In the genomic region with DNA sequence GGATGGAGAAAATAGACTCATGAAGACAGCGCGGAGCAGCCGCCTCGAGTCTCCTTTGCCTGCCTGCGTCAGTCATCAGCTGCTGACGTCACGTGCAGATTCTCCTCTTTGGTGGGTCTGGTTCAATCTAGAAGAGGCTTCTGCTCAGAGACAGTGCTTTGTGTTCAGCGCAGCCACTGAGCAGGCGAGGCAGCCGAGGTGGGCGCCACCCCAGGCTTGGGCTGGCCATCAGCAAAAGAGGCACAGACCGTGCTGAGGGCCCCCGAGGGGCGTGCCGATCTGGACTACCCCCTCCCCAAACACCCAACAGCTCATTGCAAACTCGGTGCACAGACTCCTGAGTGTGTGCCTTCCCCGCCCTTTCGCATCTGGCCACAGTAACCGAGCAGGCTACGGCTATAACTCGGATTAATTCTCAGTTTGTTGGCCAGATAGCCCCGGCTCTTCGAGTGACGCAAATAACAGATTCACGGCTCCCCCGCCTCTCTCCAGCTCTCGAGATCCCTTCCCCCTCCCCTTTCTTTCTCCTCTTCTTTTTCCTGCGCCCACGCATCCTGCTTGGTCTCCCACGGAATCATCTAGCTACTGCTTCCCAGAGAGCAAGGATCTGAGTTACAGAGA, we compare ENCODE assay signal across 9 mouse cellular contexts.
DNase-seq lines count a peak whose midpoint lies in the region; ATAC-seq and TF ChIP-seq lines count a peak whose summit lies in the region.
"Had no signal": no experiment of that assay in that cellular context is flagged by ENCODE, and none has a peak within 500 bp of the region (broad histone marks: within the 10 kb centered on the region; RNA-seq: fewer than 3 reads in every experiment).

No protein-coding gene starts in this region.

- WGBS in heart, embryonic 15.5 days: 1% methylated on average over 30 of the region's 30 CpGs
- WGBS in forebrain, embryonic 14.5 days: 1% methylated on average over 30 of the region's 30 CpGs
- WGBS in thymus, adult 2 months: 12% methylated on average over 30 of the region's 30 CpGs

- TF ChIP-seq POLR2A in brain, embryonic 14.5 days (IDR thresholded peaks at IDR 0.05; ENCODE audit: borderline replicate concordance, extremely low read depth, insufficient read depth, insufficient read length, poor library complexity, severe bottlenecking): peak; percentile 25; the same call in 1 of the 2 replicates
- TF ChIP-seq POLR2A in thymus, adult 2 months (IDR thresholded peaks at IDR 0.05; ENCODE audit: control insufficient read depth, extremely low read depth, insufficient read depth, low read length, poor library complexity): no peak

- no peaks in the 10 kb centered on the region for H3K9me3 ChIP-seq in heart, embryonic 15.5 days (replicated peaks)
- no peaks in the 10 kb centered on the region for H3K9me3 ChIP-seq in forebrain, embryonic 14.5 days (replicated peaks; ENCODE audit: control insufficient read depth, low read length)
- H3K9me3 ChIP-seq: G1E had no signal

- DNase-seq in heart, postnatal 25 days (ENCODE audit: low spot score): no peak
- peak; percentile 95 for DNase-seq in brain, embryonic 14.5 days (ENCODE audit: low read depth)
- peak; percentile 94 for DNase-seq in forebrain, embryonic 14.5 days (ENCODE audit: low spot score)
- peak; percentile 61 to 63 for DNase-seq in layer of hippocampus, postnatal 36 days
- peak; percentile 88 for DNase-seq in right cerebral cortex, adult 18-20 months
- DNase-seq in thymus, postnatal 36 days: no peak
- DNase-seq in thymus, adult 2 months: no peak

- TF ChIP-seq CTCF in brain, embryonic 14.5 days (IDR thresholded peaks at IDR 0.05; ENCODE audit: borderline replicate concordance, extremely low read depth, insufficient read depth, insufficient read length): no peak
- no peak for TF ChIP-seq CTCF in thymus, adult 2 months (IDR thresholded peaks at IDR 0.05; ENCODE audit: borderline replicate concordance, control insufficient read depth, extremely low read depth, insufficient read depth, low read length, poor library complexity)

- no peaks in the 10 kb centered on the region for H3K36me3 ChIP-seq in heart, embryonic 15.5 days
- H3K36me3 ChIP-seq in forebrain, embryonic 14.5 days (ENCODE audit: control insufficient read depth, insufficient read depth, low read length): no peaks in the 10 kb centered on the region
- H3K36me3 ChIP-seq in thymus, adult 2 months (ENCODE audit: control insufficient read depth, insufficient read depth, low read length): no peaks in the 10 kb centered on the region
- H3K36me3 ChIP-seq: G1E had no signal

- intact Hi-C loops in heart, postnatal 25 days (cut with DNase I): loop anchor here (5.0 kb wide), 1 partner anchor 210 kb away; no protein-coding TSS in a partner anchor

- H3K27me3 ChIP-seq in heart, embryonic 15.5 days: peaks cover 54% of the 10 kb centered on the region
- H3K27me3 ChIP-seq in forebrain, embryonic 14.5 days (replicated peaks; ENCODE audit: control insufficient read depth, insufficient read depth, low read length): peaks cover 32% of the 10 kb centered on the region
- H3K27me3 ChIP-seq in thymus, adult 2 months (ENCODE audit: control insufficient read depth, insufficient read depth, low read length): peaks cover 6% of the 10 kb centered on the region; the same call in 1 of the 2 replicates

- peaks cover 46% of the 10 kb centered on the region for H3K4me1 ChIP-seq in heart, embryonic 15.5 days (replicated peaks)
- H3K4me1 ChIP-seq in forebrain, embryonic 14.5 days (ENCODE audit: control insufficient read depth, insufficient read depth, low read length): peaks cover 24% of the 10 kb centered on the region
- H3K4me1 ChIP-seq in thymus, adult 2 months (replicated peaks; ENCODE audit: control insufficient read depth, insufficient read depth, low read length): no peaks in the 10 kb centered on the region

- peak overlapping the region; percentile 42 for H3K4me3 ChIP-seq in heart, embryonic 15.5 days
- H3K4me3 ChIP-seq in forebrain, embryonic 14.5 days (ENCODE audit: low read depth, low read length): peak overlapping the region; percentile 42
- H3K4me3 ChIP-seq in thymus, adult 2 months (ENCODE audit: control insufficient read depth, insufficient read depth, low read length): no peak overlapping the region

- H3K9ac ChIP-seq in heart, embryonic 15.5 days: 0 out of 2 replicates have a peak overlapping the region, but pooled peaks have one; percentile 12
- peak overlapping the region; percentile 73 for H3K9ac ChIP-seq in forebrain, embryonic 14.5 days (ENCODE audit: low read length)

- no peak overlapping the region for H3K27ac ChIP-seq in heart, embryonic 15.5 days
- H3K27ac ChIP-seq in forebrain, embryonic 14.5 days (ENCODE audit: low read depth, low read length): peak overlapping the region; percentile 94
- H3K27ac ChIP-seq in thymus, adult 2 months (ENCODE audit: control insufficient read depth, insufficient read depth, low read length): no peak overlapping the region

- peak overlapping the region; percentile 75 for H3K4me2 ChIP-seq in heart, embryonic 15.5 days
- H3K4me2 ChIP-seq in forebrain, embryonic 14.5 days (ENCODE audit: low read length): peak overlapping the region; percentile 80

- ATAC-seq in heart, embryonic 15.5 days (replicated peaks; ENCODE audit: insufficient number of reproducible peaks, insufficient read depth, low FRiP score, low read depth): 0 out of 2 replicates have a peak, but pooled peaks have one; percentile 47
- ATAC-seq in forebrain, embryonic 14.5 days: peak; percentile 83

Comparison
In these comparisons a context has a peak if more than half of its experiments do, and no peak if none do; other contexts are left out.
1. DNase-seq: peak in brain, embryonic 14.5 days (single experiment), forebrain, embryonic 14.5 days (single experiment), layer of hippocampus, postnatal 36 days (2 of 2) and right cerebral cortex, adult 18-20 months (single experiment); none in heart, postnatal 25 days (single experiment), thymus, postnatal 36 days (0 of 2) and thymus, adult 2 months (single experiment).